Mouse (Mus musculus): ENCODE measurements around the gene Tbrg1. TPM values are rescaled to one million over a fixed set of nuclear protein-coding genes. Genes with fewer than 3 reads are reported as not detected.

Gene Tbrg1
- polyA plus RNA-seq, 1 experiment from 2014 or later = 79.5 TPM

GRCm38 (mm10) chr9:37609558-37609957 is 47.6 kb downstream of the Tbrg1 start:
- Histone ChIP-seq H3K4me2 (replicated peaks) (no peak overlapping the region), H3K27ac (replicated peaks) (no peak overlapping the region), H3K9me3 (no peaks in the 10 kb centered on the region), H3K36me3 (no peaks in the 10 kb centered on the region), H3K9ac (replicated peaks) (no peak overlapping the region), H3K4me3 (no peak overlapping the region), H3K27me3 (no peaks in the 10 kb centered on the region), H3K4me1 (peaks cover 16% of the 10 kb centered on the region)
- ATAC-seq (replicated peaks) = no peak
- 76% methylated on average over 4 of the region's 4 CpGs for WGBS

GRCm38 (mm10) chr9:37605089-37605488 is 52.0 kb downstream of the Tbrg1 start:
- ATAC-seq (replicated peaks) = no peak
- Histone ChIP-seq H3K9ac (replicated peaks) (no peak overlapping the region), H3K4me1 (no peaks in the 10 kb centered on the region), H3K4me2 (replicated peaks) (no peak overlapping the region), H3K27me3 (no peaks in the 10 kb centered on the region), H3K36me3 (no peaks in the 10 kb centered on the region), H3K27ac (replicated peaks) (no peak overlapping the region), H3K9me3 (no peaks in the 10 kb centered on the region), H3K4me3 (no peak overlapping the region)
- 96% methylated on average over 3 of the region's 3 CpGs for WGBS

- no peaks in the 10 kb centered on the region for H3K9me3 ChIP-seq
- no peak for ATAC-seq (replicated peaks)
- no peaks in the 10 kb centered on the region for H3K36me3 ChIP-seq
- H3K27ac ChIP-seq (replicated peaks) = no peak overlapping the region
- 95% methylated on average over 2 of the region's 2 CpGs for WGBS
- H3K4me1 ChIP-seq = no peaks in the 10 kb centered on the region
- H3K27me3 ChIP-seq = no peaks in the 10 kb centered on the region
- no peak overlapping the region for H3K9ac ChIP-seq (replicated peaks)
- no peak overlapping the region for H3K4me3 ChIP-seq
- H3K4me2 ChIP-seq (replicated peaks) = no peak overlapping the region
Observed at GRCm38 (mm10) chr9:37600538-37601205, 56.4 kb downstream of the Tbrg1 start.

Other genes starting within 250 kb of the Tbrg1 start
- 1.6 and 3.1 TPM in 2 replicates for gene Robo3, start 224.1 kb downstream of the Tbrg1 start, polyA plus RNA-seq (2015; fragmentation: Nextera tagmentation; extraction: Ambion mirVana)
- 34.1 and 34.7 TPM in 2 replicates for gene Msantd2, start 168.0 kb downstream of the Tbrg1 start, polyA plus RNA-seq (2015; fragmentation: Nextera tagmentation; extraction: Ambion mirVana)
- gene Esam, start 129.2 kb downstream of the Tbrg1 start, polyA plus RNA-seq (2015; fragmentation: Nextera tagmentation; extraction: Ambion mirVana) = 34.3 and 34.5 TPM in 2 replicates
- 0.64 and 0.69 TPM in 2 replicates for gene Vsig2, start 118.1 kb downstream of the Tbrg1 start, polyA plus RNA-seq (2015; fragmentation: Nextera tagmentation; extraction: Ambion mirVana)
- gene Nrgn, start 104.4 kb downstream of the Tbrg1 start, polyA plus RNA-seq (2015; fragmentation: Nextera tagmentation; extraction: Ambion mirVana) = 16.1 and 17.3 TPM in 2 replicates
- gene Siae, start 101.6 kb downstream of the Tbrg1 start, polyA plus RNA-seq (2015; fragmentation: Nextera tagmentation; extraction: Ambion mirVana) = 8.6 and 8.8 TPM in 2 replicates
- 7.7 and 7.9 TPM in 2 replicates for gene Spa17, start 43.6 kb downstream of the Tbrg1 start, polyA plus RNA-seq (2015; fragmentation: Nextera tagmentation; extraction: Ambion mirVana)
- not detected in 2 replicates for gene Panx3, start 11.9 kb upstream of the Tbrg1 start, polyA plus RNA-seq (2015; fragmentation: Nextera tagmentation; extraction: Ambion mirVana)
- gene Olfr160, start 58.9 kb upstream of the Tbrg1 start, polyA plus RNA-seq (2015; fragmentation: Nextera tagmentation; extraction: Ambion mirVana) = not detected in 2 replicates
- gene Olfr874, start 87.8 kb upstream of the Tbrg1 start, polyA plus RNA-seq (2015; fragmentation: Nextera tagmentation; extraction: Ambion mirVana) = not detected in 2 replicates
- not detected in 2 replicates for gene Olfr875, start 114.5 kb upstream of the Tbrg1 start, polyA plus RNA-seq (2015; fragmentation: Nextera tagmentation; extraction: Ambion mirVana)
- not detected in 2 replicates for gene Olfr876, start 145.7 kb upstream of the Tbrg1 start, polyA plus RNA-seq (2015; fragmentation: Nextera tagmentation; extraction: Ambion mirVana)
- gene Olfr877, start 197.0 kb upstream of the Tbrg1 start, polyA plus RNA-seq (2015; fragmentation: Nextera tagmentation; extraction: Ambion mirVana) = not detected in 2 replicates
- gene Olfr145, start 239.4 kb upstream of the Tbrg1 start, polyA plus RNA-seq (2015; fragmentation: Nextera tagmentation; extraction: Ambion mirVana) = not detected in 2 replicates